Mouse (Mus musculus) lung, postnatal 10 days (tissue): Measurements from ENCODE around the gene Olfr1305.

Experiments used
- DNase-seq: peaks from one replicate; pipeline ENCODE4 v3.0.0; 2021

Gene Olfr1305

DNA sequence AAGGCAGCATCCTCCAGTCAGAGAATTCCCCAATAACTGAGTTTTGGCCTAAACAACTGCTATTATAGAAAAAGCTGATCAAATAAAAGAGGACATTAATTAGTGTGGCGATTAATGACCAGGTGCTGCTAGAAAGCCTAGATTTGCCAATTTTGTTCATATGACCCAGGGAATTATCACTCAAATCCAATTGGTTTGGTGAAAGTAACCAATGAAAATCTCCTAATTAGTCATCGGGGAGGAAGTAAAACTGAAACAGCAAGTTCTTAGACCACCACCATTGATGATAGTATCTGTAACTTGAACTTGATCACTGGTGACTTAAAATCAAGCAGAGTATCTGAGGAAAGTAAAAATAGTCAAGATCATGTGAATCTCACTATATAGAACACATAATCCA, at the start of gene Olfr1305:
TSS of gene Olfr1305 (minus strand) at position 101 of the 400 bp plus-strand sequence.
- DNase-seq, result no peak

DNA sequence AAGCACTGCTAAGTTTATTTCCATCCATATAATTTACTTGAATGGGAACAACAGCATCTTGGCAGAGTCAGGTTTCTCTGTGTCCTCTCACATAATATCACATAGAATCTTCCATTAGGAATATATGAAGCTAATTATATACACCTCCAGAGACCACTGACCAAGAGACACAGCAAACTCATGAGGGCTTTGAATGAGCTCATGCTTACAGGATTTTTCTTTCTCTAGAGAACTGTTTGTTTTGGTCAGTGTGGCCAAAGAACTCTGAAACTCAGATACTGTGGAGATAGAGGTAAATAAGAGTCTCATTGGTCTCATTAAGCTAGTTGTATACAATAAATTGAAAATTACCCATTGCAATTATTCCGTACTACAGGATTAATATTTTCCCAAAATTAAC, 39.2 kb upstream of the Olfr1305 start, which contains the start of gene Olfr1306:
TSS of gene Olfr1306 (minus strand) at position 101 of the 400 bp plus-strand sequence.
- DNase-seq, result no peak

DNA sequence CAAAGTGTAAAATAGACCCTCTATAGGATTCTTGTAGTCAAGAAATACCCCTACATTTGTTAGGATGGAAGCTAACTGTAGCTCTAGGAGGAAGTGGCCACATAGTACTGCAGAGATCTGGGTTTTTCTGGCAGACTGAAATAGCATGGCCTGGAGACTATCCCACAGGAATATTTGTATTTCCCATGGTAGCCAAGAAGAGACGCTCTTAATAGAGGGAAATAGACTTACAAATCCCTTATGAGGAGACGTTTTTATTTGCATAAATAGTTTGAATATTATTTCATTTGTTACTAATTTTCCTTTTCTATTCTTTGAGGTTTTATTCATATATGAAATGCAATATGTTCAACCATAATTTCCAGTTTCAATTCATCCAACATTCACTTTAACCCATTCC, 56.7 kb downstream of the Olfr1305 start, which contains the start of gene Olfr1303:
TSS of gene Olfr1303 (minus strand) at position 101 of the 400 bp plus-strand sequence.
- no peak for DNase-seq
